Mouse (Mus musculus): ENCODE measurements at regions not wholly inside any gene's neighbourhood (a gene's known extent, or its start where the extent isn't known, plus 50 kb on each side); places are given as distances from the start of the nearest gene placed in this dataset.
A peak's percentile ranks its signal among the peaks of the same experiment; 100 is the strongest.

DNA sequence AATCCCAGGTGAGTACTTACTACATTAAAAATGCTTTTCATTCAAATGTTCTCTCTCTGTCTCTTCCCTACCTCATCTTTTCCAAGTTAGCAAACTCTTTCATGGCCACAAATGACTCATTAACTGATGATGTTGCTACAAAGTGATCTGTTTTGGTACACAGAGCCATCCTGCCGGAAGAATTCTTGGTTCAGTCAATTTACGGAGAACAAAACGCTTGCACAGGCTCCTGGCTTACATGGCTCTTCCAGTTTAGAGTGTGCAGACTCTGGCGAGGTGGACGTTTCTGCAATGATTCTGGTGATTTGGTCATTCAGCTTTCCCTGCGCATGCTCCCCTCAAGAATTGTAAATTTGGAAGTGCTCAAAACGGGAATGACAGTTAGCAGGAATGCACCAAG is 131.4 kb upstream of the Sel1l start:
- no peak for DNase-seq (ENCODE audit: low read depth)

GRCm38 (mm10) chr12:91971045-91971444 is 122.1 kb upstream of the Sel1l start:
- DNase-seq (ENCODE audit: low read depth), result no peak

DNA sequence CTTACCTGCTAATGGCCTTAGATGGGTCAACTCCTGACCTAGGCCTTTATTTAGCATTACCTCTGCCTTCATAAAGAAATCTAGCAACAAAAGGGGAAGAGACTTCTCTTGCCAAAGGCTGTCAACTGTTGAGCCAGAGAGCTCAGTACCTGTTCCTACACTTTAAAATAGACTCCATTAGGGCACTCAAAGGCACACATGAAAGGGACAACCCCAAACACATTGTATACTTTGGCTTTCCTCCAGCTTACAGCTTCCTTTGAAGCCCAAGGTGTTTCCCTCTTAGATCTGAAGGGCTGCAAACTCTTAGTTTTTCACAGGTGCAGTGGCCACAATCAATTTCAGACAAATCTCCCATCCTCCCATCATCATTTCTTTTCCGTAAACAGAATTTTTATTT is 117.0 kb upstream of the Sel1l start:
- no peak for DNase-seq (ENCODE audit: low read depth)

GRCm38 (mm10) chr12:91963239-91963638 is 114.3 kb upstream of the Sel1l start:
- no peak for DNase-seq (ENCODE audit: low read depth)

GRCm38 (mm10) chr12:91958086-91958485 is 109.1 kb upstream of the Sel1l start:
- DNase-seq (ENCODE audit: low read depth), result no peak

- no peak for DNase-seq (ENCODE audit: low read depth)
These were observed 107.5 kb upstream of the Sel1l start for GRCm38 (mm10) chr12:91956411-91956810.

DNA sequence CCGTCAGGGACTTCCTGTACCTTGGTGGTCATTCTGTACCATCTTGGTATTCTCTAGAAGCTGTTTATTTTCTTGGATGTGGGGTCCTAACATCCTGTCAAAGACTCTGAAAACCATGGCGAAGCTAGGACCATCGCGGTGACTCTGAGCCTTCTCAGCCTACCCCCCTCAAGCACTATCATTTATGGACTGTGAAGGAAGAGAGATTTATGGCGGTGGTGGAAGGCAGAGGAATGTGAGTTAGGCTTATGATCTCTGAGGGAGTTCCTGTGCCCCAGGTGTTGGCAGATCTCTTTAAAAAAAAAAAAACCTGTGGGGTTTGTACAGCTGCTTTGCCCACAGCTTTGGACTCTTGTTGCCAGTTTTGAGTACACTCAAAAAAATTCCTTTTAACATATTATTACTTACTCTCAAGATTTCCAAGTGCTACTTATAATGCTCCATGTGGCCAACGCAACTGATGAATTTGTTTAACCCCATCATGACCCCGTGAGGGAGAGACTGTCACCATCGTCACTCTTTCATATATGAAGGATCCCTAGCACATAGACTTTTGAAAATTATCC is 99.7 kb upstream of the Sel1l start:
- no peak for DNase-seq (ENCODE audit: low read depth)

DNA sequence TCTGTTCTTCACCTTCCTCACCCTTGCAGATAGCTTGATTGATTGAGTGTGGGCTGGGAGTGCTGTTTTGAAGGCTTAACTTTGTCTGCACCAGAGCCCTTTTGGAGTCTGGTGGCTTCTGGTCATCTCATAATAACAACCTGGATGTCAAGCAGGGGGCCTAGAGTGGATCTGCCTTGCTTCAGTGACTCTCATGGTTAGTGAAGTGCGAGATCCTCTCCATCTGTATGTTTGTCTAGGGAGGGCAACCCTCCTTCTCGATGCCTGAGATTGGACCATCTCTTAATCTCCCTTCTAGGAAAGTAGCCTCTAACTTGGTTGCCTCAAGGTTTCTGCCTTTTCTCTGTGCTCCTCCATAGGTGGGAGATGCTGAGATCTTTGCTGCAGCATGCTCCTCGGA is 99.0 kb upstream of the Sel1l start:
- no peak for DNase-seq (ENCODE audit: low read depth)

GRCm38 (mm10) chr12:91946541-91946940 is 97.6 kb upstream of the Sel1l start:
- no peak for DNase-seq (ENCODE audit: low read depth)

DNA sequence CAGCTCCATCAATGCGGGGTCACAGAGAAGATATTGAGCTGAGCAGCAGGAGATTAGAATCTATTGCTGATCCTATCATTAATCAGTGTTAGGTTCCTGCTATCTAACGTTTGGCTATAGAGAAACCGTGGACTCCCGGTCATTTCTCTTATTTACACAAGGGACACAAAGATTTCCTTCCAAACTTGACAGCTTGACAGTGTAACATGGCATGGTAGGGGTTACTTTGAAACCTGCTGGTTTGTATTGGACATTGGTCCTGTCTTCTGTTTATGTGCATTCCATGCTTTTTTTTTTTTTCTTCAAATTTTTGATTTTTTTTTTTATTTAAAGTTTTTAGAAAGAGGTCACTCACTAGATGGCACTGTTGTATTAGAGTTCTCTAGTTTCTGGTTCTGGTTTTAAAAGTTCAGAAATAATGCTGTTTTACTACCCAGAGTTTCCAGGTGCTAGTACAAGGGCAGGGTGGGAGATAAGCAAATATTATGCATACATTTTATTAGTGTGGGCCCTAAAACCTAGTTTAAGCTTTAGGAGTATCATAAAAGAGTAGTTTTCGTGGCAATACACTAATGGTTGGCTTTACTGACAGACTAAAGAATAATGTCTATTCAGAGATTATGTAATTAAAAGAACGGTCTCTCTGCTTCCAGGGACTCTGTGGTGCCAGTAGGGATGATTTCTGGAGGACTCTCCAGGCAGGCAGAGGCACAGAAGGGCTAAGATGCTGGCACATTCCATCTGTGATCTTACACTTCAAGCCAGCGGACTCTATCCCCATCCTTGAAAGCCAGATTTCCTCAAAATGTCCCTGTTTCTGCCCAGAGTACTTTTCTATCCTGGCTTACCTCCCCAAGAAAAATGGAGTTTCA is 83.8 kb upstream of the Sel1l start:
- DNase-seq (ENCODE audit: low read depth), result peak; percentile 55

- no peak for DNase-seq (ENCODE audit: low read depth)
These were observed 82.6 kb upstream of the Sel1l start for GRCm38 (mm10) chr12:91931586-91931985.

DNA sequence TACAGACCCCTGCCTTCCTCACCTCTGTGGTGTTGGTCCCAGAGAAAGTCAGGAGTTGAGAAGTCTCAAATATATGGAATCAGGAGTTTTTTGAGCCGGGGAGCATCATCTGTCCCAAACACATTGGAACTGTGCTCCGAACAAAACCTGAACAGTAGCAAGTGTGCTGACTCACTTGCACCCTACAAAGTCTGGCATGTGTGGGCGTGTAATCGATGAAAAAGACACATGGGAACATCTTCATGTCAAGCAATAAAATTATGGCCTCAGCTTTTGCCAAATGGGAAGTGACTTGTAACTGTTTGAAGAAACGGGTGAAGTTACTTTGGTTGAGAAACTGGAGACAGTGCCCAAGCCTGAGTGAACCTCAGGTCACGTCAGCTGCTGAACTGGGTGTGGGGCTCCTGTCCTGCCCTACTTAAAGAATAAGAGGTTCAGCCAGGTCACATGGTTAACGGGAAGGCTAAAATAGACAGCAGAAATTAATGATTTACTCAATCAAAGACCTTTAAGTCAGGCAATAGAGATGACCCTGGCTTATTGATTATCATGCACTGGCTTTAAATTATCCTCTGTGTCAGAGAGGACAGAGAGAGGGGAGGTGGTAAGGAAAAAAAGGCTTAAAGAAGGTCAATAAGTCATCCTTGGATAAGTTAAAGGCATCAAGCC is 80.6 kb upstream of the Sel1l start:
- no peak for DNase-seq (ENCODE audit: low read depth)

GRCm38 (mm10) chr12:91927576-91927975 is 78.6 kb upstream of the Sel1l start:
- DNase-seq (ENCODE audit: low read depth), result no peak

DNA sequence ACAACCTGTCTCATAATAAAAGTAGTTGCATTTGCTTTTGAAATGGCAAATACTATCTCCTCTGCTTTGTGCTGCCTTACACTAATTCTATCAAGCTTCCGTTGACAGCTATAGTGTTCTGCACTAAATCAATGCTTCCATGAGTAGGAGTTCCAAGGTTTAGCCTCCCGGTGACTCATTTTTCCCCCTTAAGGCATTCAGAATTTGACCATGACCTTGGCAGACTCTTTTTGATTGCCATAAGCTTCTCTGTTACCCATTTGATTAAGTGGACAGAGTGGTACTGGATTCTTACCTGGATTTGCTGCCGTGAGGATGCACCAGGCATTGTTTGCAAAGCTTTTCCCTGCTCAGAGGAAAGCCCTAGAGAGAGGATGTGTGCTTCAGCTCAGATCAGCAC is 66.5 kb upstream of the Sel1l start:
- peak; percentile 3 for DNase-seq (ENCODE audit: low read depth)

- no peak for DNase-seq (ENCODE audit: low read depth)
These were observed 61.6 kb upstream of the Sel1l start for GRCm38 (mm10) chr12:91910529-91910928.

All from NIH3T3 (cell line).